Mouse (Mus musculus) forebrain, embryonic 13.5 days (tissue): ENCODE measurements around the gene Bloc1s3. TPM values are rescaled to one million over a fixed set of nuclear protein-coding genes. Genes with fewer than 3 reads are reported as not detected.
A peak's percentile ranks its signal among the peaks of the same experiment; 100 is the strongest.

ENCODE experiments used
- ATAC-seq: fragments of 200-750 bp; cut with Nextera tagmentation; 2 replicates; pipeline ENCODE4 v1.8.0; 2017
- H3K27ac ChIP-seq: fragments of 300-500 bp; sonication (generic); 2 replicates; pipeline ENCODE4 v1.5.1; 2015; ENCODE audit warnings: inconsistent platforms, mild to moderate bottlenecking, moderate library complexity
- H3K27me3 ChIP-seq: fragments of 300-500 bp; sonication (generic); 2 replicates; pipeline ENCODE4 v1.6.1; 2015; ENCODE audit warnings: mild to moderate bottlenecking, inconsistent platforms
- H3K36me3 ChIP-seq: fragments of 300-500 bp; sonication (generic); 2 replicates; pipeline ENCODE4 v1.6.1; 2015; ENCODE audit warnings: mild to moderate bottlenecking, inconsistent platforms; ENCODE audit not compliant: poor library complexity, severe bottlenecking
- H3K4me1 ChIP-seq: fragments of 300-500 bp; sonication (generic); 2 replicates; pipeline ENCODE4 v1.6.1; 2015; ENCODE audit warnings: inconsistent platforms
- H3K4me2 ChIP-seq: fragments of 300-500 bp; sonication (generic); 2 replicates; pipeline ENCODE4 v1.6.1; 2015; ENCODE audit warnings: inconsistent platforms, mild to moderate bottlenecking, moderate library complexity
- H3K4me3 ChIP-seq: fragments of 300-500 bp; sonication (generic); 2 replicates; pipeline ENCODE4 v1.5.1; 2015; ENCODE audit warnings: mild to moderate bottlenecking, inconsistent platforms
- H3K9ac ChIP-seq: fragments of 300-500 bp; sonication (generic); 2 replicates; pipeline ENCODE4 v1.6.1; 2015; ENCODE audit warnings: mild to moderate bottlenecking, inconsistent platforms
- H3K9me3 ChIP-seq: fragments of 300-500 bp; sonication (generic); replicated peaks from 2 replicates; pipeline ENCODE4 v1.6.1; 2016; ENCODE audit warnings: inconsistent platforms
- WGBS: fragments of 180-500 bp; shearing (Covaris S2); methylation state at CpG from one replicate; pipeline ENCODE4 v1.1.7; 2015; 5-methylcytosine and 5-hydroxymethylcytosine counted together
- polyA plus RNA-seq: library from polyadenylated mRNA; unstranded; fragments of >200 nt; fragmentation: Nextera tagmentation; extraction: Ambion mirVana; gene quantifications from 2 replicates; pipeline ENCODE4 v1.2.1, GENCODE M21; 2015

Bloc1s3 gene
- polyA plus RNA-seq, 1 experiment from 2014 or later: 3.3 TPM

DNA sequence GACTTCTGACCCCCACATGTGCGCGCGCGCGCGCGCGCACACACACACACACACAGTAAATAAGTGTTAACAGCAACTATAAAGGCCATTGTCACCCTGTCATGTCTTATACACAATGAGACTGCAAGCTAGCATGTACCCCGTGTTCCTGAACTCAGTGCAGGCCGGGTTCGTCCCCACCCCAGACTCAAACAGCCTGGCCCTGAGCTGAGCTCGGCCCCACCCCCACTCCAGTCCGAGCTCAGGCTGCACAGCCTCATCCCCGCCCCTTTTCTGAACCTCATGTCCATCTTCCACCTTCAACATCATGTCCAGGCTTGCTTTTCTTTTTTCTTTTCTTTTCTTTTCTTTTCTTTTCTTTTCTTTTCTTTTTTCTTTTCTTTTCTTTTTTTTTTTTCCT, 37.9 kb downstream of the Bloc1s3 start:
- Histone ChIP-seq H3K27ac (no peak overlapping the region), H3K9ac (no peak overlapping the region), H3K36me3 (no peaks in the 10 kb centered on the region), H3K4me1 (peaks cover 8% of the 10 kb centered on the region), H3K4me2 (no peak overlapping the region), H3K4me3 (no peak overlapping the region), H3K27me3 (peaks cover 94% of the 10 kb centered on the region), H3K9me3 (no peaks in the 10 kb centered on the region)
- 4% methylated on average over 14 of the region's 14 CpGs for WGBS
- ATAC-seq: no peak

DNA sequence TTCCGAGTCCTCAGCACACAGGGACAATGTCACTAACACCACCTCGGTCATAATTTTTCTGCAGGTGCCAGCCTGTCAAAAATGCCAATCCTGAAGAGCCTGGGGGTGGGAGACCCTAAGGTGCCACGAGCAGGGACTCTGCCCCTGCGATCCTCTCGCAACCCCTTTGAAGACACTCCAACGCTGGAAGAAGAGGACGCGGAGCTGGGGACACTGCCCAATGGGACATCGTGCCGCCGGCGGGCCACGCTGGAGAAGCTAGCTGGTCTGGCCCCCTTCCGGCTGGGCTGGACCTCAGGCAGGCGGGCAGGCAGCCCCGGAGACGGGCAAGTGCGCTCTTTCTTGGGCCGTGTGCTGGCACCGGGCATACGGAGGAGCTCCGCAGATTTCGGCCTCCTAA, 38.8 kb downstream of the Bloc1s3 start:
- peaks cover 11% of the 10 kb centered on the region for H3K4me1 ChIP-seq
- peaks cover 95% of the 10 kb centered on the region for H3K27me3 ChIP-seq
- no peak overlapping the region for H3K9ac ChIP-seq
- 17% methylated on average over 23 of the region's 23 CpGs for WGBS
- no peaks in the 10 kb centered on the region for H3K9me3 ChIP-seq
- no peak overlapping the region for H3K4me2 ChIP-seq
- no peaks in the 10 kb centered on the region for H3K36me3 ChIP-seq
- H3K4me3 ChIP-seq: no peak overlapping the region
- H3K27ac ChIP-seq: no peak overlapping the region
- ATAC-seq: no peak

DNA sequence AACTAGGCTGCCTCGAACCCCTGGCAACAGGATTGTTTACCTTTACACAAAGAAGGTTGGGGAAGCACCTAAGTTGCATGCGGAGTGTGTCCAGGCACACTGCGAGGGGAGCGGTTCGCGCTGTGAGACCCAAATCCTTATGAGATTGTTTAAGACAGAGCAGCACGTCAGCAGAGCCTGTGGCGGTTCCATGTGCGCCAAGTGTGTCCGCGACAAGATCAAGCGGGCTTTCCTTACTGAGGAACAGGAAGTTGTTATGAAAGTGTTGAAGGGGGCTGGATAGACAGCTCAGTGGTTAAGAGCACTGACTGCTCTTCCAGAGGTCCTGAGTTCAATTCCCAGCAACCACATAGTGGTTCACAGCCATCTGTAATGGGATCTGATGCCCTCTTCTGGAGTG, 39.9 kb downstream of the Bloc1s3 start:
- ATAC-seq: no peak
- 68% methylated on average over 12 of the region's 12 CpGs for WGBS
- no peak overlapping the region for H3K4me2 ChIP-seq
- no peak overlapping the region for H3K4me3 ChIP-seq
- peaks cover 93% of the 10 kb centered on the region for H3K27me3 ChIP-seq
- no peak overlapping the region for H3K9ac ChIP-seq
- no peaks in the 10 kb centered on the region for H3K9me3 ChIP-seq
- peaks cover 5% of the 10 kb centered on the region; the same call in 1 of the 2 replicates for H3K4me1 ChIP-seq
- no peak overlapping the region for H3K27ac ChIP-seq
- no peaks in the 10 kb centered on the region for H3K36me3 ChIP-seq

DNA sequence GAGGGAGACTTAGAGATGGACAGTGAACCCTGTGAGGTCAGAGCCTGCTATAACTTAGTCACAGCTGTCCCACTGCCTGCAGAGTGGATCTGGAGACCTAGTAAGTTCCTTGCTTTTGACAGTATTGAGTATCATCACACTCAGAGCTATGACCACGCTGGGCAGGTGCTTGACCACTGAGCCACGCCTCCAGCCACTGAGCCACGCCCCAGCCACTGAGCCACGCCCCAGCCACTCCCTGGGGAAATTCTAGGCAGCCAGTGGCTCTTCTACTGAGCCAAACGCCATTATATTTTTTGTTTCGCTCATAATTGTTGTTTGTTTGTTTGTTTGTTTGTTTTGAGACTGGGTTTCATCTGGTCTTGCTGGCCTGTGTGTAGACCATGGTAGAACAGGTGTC, 40.5 kb downstream of the Bloc1s3 start:
- no peak for ATAC-seq
- Histone ChIP-seq H3K4me2 (no peak overlapping the region), H3K36me3 (no peaks in the 10 kb centered on the region), H3K4me3 (no peak overlapping the region), H3K4me1 (peaks cover 5% of the 10 kb centered on the region; the same call in 1 of the 2 replicates), H3K9me3 (no peaks in the 10 kb centered on the region), H3K9ac (no peak overlapping the region), H3K27me3 (peaks cover 92% of the 10 kb centered on the region), H3K27ac (no peak overlapping the region)
- 52% methylated on average over 6 of the region's 6 CpGs for WGBS

DNA sequence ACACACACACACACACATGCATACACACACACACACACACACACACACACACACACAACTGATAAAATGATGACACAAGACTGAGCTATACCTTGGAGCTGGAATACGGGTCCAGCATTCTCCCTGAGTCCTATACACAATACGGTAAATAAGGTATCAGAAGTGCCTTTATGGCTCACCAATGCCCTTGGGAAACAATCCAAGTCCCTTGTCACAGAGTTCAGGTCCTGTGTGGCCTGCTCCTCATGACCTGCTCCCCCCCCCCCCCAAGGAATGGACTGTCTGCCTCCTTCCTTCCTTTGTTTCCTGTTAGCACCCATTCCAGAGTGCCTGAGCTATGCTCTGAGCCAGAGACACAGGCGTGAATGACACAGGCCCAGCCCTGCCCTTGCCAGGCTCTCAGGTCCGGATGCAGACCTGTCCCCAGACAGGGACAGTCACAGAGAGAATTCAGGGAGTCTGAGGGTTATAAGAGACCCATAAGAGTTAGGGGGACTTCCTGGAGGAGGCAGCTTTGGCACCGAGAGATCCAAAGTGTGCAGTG, 41.5 kb downstream of the Bloc1s3 start:
- Histone ChIP-seq H3K4me1 (peaks cover 5% of the 10 kb centered on the region; the same call in 1 of the 2 replicates), H3K27me3 (peaks cover 82% of the 10 kb centered on the region), H3K4me2 (no peak overlapping the region), H3K9me3 (no peaks in the 10 kb centered on the region), H3K4me3 (no peak overlapping the region), H3K9ac (no peak overlapping the region), H3K36me3 (no peaks in the 10 kb centered on the region), H3K27ac (no peak overlapping the region)
- ATAC-seq: no peak
- 65% methylated on average over 5 of the region's 5 CpGs for WGBS

DNA sequence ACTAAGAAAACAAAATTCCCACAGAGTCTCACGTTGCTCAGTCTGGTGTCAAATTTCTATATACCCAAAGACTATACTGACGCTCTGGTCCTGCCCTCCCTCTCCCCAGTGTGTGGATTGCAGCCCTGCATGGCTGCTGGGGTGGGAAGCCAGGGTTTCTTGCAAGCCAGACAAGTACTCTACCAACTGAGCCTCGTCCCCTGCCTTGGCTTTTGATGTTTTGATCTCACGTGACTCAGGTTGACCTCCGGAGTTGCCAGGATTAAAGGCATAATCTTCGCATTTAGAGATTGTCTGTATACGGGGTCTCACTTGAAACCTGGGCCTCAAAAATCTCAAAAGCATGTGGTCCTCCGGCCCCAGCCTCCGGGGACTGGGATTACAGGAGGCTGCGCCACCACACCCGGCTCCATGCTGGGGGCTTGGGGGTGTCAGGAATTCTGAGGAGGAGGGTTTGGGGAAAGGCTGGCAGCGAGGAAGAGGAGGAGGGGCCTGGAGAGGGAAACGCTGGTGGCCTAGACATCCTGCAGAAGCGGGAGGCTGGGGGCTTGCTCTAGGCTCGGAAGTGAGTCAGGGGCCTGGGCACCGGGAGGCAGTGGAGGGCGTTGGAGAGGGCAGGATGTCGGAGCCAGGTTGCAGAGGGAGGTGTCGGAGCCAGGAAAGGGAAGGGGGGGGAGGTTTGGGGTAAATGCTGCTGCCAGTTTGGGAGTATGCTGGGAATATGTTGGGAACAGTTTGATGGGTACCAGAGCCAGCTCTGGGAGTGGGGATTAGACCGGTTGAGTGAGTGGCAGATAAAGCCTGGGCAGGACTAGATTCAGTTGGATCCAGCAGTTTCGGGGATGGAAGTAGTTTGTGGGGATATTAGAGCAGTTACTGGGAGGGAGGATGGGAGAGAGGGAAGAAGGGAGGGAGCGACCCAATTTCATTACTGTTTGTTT, 43.5 kb downstream of the Bloc1s3 start:
- no peak for ATAC-seq
- no peak overlapping the region for H3K4me3 ChIP-seq
- H3K4me1 ChIP-seq: peaks cover 7% of the 10 kb centered on the region
- no peaks in the 10 kb centered on the region for H3K36me3 ChIP-seq
- H3K9me3 ChIP-seq: no peaks in the 10 kb centered on the region
- H3K27me3 ChIP-seq: peaks cover 63% of the 10 kb centered on the region
- no peak overlapping the region for H3K4me2 ChIP-seq
- peak overlapping the region; percentile 18; the same call in 1 of the 2 replicates for H3K9ac ChIP-seq
- no peak overlapping the region for H3K27ac ChIP-seq
- 8% methylated on average over 22 of the region's 22 CpGs for WGBS

DNA sequence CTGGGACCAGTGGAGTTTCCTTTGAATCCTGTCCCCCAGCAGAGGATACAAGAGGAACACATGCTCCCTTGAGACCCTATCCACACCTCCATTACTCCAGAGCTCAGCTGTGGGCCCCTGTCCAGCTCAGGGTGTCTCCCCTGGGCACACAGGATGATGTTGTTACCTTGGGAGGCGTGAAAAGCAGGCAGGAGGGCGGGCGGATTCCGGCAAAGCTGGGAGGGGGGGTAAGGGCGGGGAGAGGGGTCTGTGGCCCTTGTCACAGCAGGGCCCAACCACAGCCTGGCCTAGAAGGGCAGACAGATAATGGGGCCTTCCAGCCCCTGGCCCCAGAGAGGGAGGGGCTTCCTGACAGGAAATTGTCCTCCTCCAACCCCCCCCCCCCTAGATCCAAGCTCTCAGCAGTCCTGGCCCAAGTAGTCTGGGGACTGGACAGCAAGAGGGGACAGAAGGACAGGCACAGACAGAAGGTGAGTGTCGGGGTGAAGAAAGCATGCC, 45.2 kb downstream of the Bloc1s3 start, which contains the start of gene Exoc3l2:
TSS of gene Exoc3l2 (plus strand) at position 448 of the 498 bp plus-strand sequence.
- Histone ChIP-seq H3K4me1 (peaks cover 10% of the 10 kb centered on the region), H3K36me3 (no peaks in the 10 kb centered on the region), H3K9ac (no peak within 1 kb of the TSS), H3K9me3 (no peaks in the 10 kb centered on the region), H3K27me3 (peaks cover 48% of the 10 kb centered on the region), H3K27ac (no peak within 1 kb of the TSS), H3K4me2 (no peak within 1 kb of the TSS), H3K4me3 (no peak within 1 kb of the TSS)
- no peak for ATAC-seq
- WGBS: 29% methylated on average over 6 of the region's 6 CpGs

DNA sequence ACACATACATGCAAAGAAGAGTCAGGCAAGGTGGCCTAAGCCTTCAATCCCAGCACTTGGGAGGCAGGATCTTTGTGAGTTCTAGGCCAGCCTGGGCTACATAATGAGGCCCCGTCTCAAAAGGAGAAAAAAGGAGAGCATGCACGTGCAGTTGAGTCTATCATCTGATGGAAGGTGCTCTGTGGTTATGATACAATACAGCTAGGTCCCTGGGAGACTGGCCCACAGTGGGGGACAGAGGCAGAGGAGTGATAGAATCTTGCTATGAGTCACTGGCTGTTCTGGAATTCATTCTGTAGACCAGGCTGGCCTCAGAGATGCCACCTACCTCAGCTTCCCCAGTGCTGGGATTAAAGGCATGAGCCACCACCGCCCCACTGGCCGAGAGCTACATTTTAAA, 45.7 kb downstream of the Bloc1s3 start:
- WGBS: 62% methylated on average over 4 of the region's 4 CpGs
- no peaks in the 10 kb centered on the region for H3K36me3 ChIP-seq
- no peak overlapping the region for H3K27ac ChIP-seq
- H3K27me3 ChIP-seq: peaks cover 43% of the 10 kb centered on the region
- H3K9me3 ChIP-seq: no peaks in the 10 kb centered on the region
- no peak for ATAC-seq
- peaks cover 14% of the 10 kb centered on the region for H3K4me1 ChIP-seq
- H3K9ac ChIP-seq: no peak overlapping the region
- no peak overlapping the region for H3K4me2 ChIP-seq
- no peak overlapping the region for H3K4me3 ChIP-seq

DNA sequence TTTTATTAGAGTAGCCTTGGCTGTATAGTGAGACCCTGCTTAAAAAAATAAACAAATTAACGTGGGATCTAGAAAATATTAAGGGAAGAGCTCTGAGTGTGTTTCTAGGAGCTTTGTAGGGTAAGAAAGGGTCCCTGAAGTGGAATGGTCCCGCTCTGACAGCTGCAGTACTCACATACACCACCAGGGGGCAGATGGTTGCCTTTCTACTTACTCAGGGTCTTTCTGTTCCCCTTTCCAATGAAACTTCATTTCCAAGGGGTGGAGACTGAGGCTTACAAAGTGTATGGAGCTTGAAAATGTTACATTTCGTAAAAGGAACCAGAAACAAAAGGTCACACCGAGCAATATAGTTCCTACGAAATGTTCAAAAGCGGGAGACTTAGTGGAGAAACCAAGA, 46.7 kb downstream of the Bloc1s3 start:
- no peak for ATAC-seq
- Histone ChIP-seq H3K4me2 (no peak overlapping the region), H3K27me3 (peaks cover 34% of the 10 kb centered on the region), H3K4me3 (no peak overlapping the region), H3K36me3 (no peaks in the 10 kb centered on the region; the same call in 1 of the 2 replicates), H3K9me3 (no peaks in the 10 kb centered on the region), H3K9ac (no peak overlapping the region), H3K4me1 (peaks cover 24% of the 10 kb centered on the region), H3K27ac (no peak overlapping the region)
- WGBS: 5% methylated on average over 6 of the region's 6 CpGs

DNA sequence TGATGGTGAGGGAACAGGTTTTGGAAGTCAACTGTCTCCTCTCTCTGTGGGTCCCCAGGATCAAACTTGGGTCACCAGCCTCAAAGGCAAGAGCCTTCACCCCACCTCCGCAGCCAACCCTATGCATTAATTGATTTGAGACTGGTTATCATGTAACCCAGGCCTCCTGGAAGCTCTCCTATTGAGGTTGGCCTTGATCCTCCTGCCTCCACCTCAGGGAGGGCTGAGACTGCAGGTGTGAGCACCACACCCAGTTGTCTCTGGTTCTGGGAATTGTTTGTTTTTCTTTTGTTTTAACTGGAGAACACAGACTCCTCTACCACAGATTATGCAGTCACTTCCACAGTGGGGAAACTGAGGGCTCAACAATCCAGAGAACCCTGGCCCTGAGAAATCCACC, 47.7 kb downstream of the Bloc1s3 start:
- H3K27me3 ChIP-seq: peaks cover 25% of the 10 kb centered on the region
- no peak overlapping the region for H3K4me2 ChIP-seq
- no peak overlapping the region for H3K27ac ChIP-seq
- no peak overlapping the region for H3K4me3 ChIP-seq
- H3K9me3 ChIP-seq: no peaks in the 10 kb centered on the region
- peaks cover 30% of the 10 kb centered on the region for H3K4me1 ChIP-seq
- H3K36me3 ChIP-seq: peaks cover 6% of the 10 kb centered on the region
- 63% methylated on average over 1 of the region's 1 CpGs for WGBS
- no peak for ATAC-seq
- no peak overlapping the region for H3K9ac ChIP-seq

DNA sequence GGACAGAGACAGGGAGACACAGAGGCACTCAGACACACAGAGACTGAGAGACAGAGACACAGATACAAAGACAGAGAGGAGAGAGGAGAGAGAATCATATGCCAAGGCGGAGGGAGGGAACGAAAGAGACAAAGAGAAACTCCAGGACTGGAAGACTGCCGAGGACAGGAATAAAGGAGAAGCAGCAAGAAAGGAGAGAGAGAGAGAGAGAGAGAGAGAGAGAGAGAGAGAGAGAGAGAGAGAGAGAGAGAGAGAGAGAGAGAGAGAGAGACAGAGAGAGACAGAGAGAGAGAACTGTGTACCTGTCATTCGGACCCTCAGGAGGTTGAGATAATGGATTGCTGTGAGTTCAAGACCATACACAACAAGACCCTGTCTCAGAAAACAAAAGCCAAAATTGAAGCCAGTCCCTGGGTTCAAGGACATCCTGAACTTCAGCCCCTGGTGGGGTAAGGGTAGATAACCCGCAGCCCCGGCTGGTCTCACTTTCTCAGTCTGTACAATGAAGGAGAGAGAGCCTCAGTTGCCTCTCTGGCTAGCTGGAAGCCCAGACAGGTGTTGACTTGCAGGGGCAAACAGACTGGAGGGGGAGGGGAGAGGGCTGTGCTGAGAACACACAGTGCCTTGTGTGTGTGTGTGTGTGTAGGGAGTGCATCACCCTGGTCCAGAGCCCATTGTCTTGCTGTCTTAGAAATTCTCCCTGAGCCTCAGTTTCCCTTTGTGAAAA, 48.9 kb downstream of the Bloc1s3 start:
- ATAC-seq: no peak
- WGBS: 14% methylated on average over 6 of the region's 6 CpGs
- H3K9ac ChIP-seq: peak overlapping the region; percentile 94
- H3K9me3 ChIP-seq: no peaks in the 10 kb centered on the region
- H3K27ac ChIP-seq: peak overlapping the region; percentile 79
- H3K36me3 ChIP-seq: peaks cover 13% of the 10 kb centered on the region
- peaks cover 25% of the 10 kb centered on the region for H3K4me1 ChIP-seq
- peaks cover 13% of the 10 kb centered on the region for H3K27me3 ChIP-seq
- peak overlapping the region; percentile 88 for H3K4me3 ChIP-seq
- peak overlapping the region; percentile 98 for H3K4me2 ChIP-seq
